Mouse (Mus musculus) G1E (cell line): ENCODE measurements around the gene Kpna1.

Experiments
- CTCF ChIP-seq: IDR thresholded peaks from 2 replicates; pipeline ENCODE4 v1.5.1; 2012; ENCODE audit warnings: low read depth, low read length, inconsistent platforms, mixed read lengths
- GATA2 ChIP-seq: IDR thresholded peaks from 2 replicates; pipeline ENCODE4 v1.6.1; 2012; ENCODE audit warnings: low read depth, low read length, inconsistent platforms, borderline replicate concordance
- POLR2AphosphoS5 ChIP-seq: IDR thresholded peaks from 2 replicates; pipeline ENCODE4 v1.6.1; 2012; ENCODE audit warnings: low read depth, low read length, inconsistent platforms; ENCODE audit not compliant: insufficient replicate concordance

GRCm38 (mm10) chr16:35966411-35967115, 12.0 kb upstream of the Kpna1 start:
- no peak for TF ChIP-seq CTCF
- no peak for TF ChIP-seq POLR2AphosphoS5
- no peak for TF ChIP-seq GATA2
